Mouse (Mus musculus): ENCODE data around the gene Rps16. TPM values are rescaled to one million over a fixed set of nuclear protein-coding genes. Genes with fewer than 3 reads are reported as not detected.
A peak's percentile ranks its signal among the peaks of the same experiment; 100 is the strongest.

The Rps16 gene
- total and polyA plus RNA-seq, 2 experiments from 2014 or later = 161 to 481 TPM

GRCm38 (mm10) chr7:28362441-28363060 is 12.1 kb downstream of the Rps16 start:
- no peak for TF ChIP-seq CTCF (IDR thresholded peaks at IDR 0.05; ENCODE audit: low read depth)
- TF ChIP-seq EP300 (IDR thresholded peaks at IDR 0.05; ENCODE audit: low read depth) = no peak
- H3K4me1 ChIP-seq (ENCODE audit: control insufficient read depth, insufficient read depth) = peaks cover 5% of the 10 kb centered on the region
- no peak for DNase-seq (ENCODE audit: low spot score)
- H3K9me3 ChIP-seq (replicated peaks; ENCODE audit: control insufficient read depth, low read length) = no peaks in the 10 kb centered on the region
- H3K36me3 ChIP-seq (replicated peaks; ENCODE audit: control insufficient read depth, insufficient read depth, low read length) = peaks cover 78% of the 10 kb centered on the region
- ATAC-seq (ENCODE audit: insufficient read depth, low read depth) = no peak
- H3K27ac ChIP-seq (ENCODE audit: low read depth) = no peak overlapping the region
- H3K4me2 ChIP-seq (ENCODE audit: low read depth, low read length) = no peak overlapping the region
- H3K9ac ChIP-seq (replicated peaks; ENCODE audit: low read depth, low read length) = no peak overlapping the region
- no peak overlapping the region for H3K4me3 ChIP-seq (ENCODE audit: low read depth, low read length)
- no peaks in the 10 kb centered on the region for H3K27me3 ChIP-seq (ENCODE audit: control insufficient read depth, insufficient read depth, low read length)
- WGBS = 43% methylated on average over 16 of the region's 16 CpGs

DNA sequence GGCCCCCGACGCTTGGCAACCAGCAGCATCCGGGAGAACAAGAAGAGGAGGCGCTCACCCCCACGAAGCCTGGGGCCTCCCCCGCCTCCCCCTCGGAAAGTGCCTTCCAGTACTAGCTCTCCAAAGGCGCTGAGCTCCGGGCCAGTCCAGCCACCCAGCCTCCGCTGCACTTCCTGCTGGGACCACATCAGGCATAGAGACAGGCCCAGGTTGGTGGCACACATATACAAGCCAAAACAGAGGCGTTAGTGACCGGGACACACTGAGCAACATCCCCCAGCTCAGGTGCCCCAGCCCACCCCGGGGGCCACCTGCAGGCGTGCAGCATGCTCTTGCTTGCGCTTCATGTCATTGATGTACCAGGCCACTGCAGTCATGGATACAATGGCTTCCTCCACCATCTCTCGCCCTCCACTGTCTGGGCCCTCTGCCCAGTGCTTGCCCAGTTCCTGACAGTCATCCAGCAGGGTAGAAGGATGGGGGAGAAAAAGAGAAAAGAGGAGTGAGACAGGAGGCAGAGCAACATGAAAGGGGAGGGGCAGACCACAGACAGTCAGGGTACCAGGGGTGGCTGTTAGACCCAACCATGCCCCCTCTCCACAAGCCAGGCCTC is 17.3 kb downstream of the Rps16 start:
- no peak overlapping the region for H3K27ac ChIP-seq (ENCODE audit: low read depth)
- no peaks in the 10 kb centered on the region for H3K27me3 ChIP-seq (ENCODE audit: control insufficient read depth, insufficient read depth, low read length)
- WGBS = 86% methylated on average over 16 of the region's 16 CpGs
- H3K36me3 ChIP-seq (replicated peaks; ENCODE audit: control insufficient read depth, insufficient read depth, low read length) = peaks cover 66% of the 10 kb centered on the region
- no peak overlapping the region for H3K4me3 ChIP-seq (ENCODE audit: low read depth, low read length)
- H3K4me2 ChIP-seq (ENCODE audit: low read depth, low read length) = no peak overlapping the region
- DNase-seq (ENCODE audit: low spot score) = no peak
- peaks cover 12% of the 10 kb centered on the region; the same call in 1 of the 2 replicates for H3K4me1 ChIP-seq (ENCODE audit: control insufficient read depth, insufficient read depth)
- 0 out of 2 replicates have a peak overlapping the region, but pooled peaks have one; percentile 8 for H3K9ac ChIP-seq (replicated peaks; ENCODE audit: low read depth, low read length)
- H3K9me3 ChIP-seq (replicated peaks; ENCODE audit: control insufficient read depth, low read length) = no peaks in the 10 kb centered on the region
- no peak for TF ChIP-seq CTCF (IDR thresholded peaks at IDR 0.05; ENCODE audit: low read depth)
- TF ChIP-seq EP300 (IDR thresholded peaks at IDR 0.05; ENCODE audit: low read depth) = no peak
- no peak for ATAC-seq (ENCODE audit: insufficient read depth, low read depth)

DNA sequence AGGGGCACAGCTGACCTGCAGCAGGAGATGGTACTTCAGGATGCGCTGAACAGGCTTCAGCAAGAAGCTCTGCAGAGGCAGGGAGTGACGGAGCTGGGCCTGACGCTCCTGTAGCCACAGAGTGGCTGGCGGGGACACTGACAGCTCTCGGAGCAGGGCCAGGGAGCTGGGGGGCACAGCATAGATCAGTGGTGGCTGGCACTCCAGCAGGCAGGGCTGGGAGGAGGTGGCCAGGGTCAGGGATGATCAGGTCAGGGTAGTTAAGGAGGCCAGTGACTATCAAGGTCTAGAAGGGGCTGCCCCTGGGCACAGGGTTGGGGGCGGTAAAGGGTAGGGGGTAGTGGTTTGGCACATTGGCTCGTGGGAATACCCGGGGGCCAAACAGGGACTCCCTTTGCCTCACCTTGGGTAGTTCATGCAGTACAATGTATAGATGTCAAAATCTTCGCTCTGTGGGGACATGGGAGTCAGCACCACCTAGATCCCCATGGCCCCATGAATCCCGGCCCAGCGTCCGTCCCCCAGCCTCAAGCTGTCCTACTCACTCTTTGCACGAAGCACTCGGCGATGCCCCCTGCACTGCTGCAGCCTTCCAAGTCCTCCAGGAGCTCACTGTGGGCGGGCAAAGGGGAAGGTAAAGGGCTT is 17.9 kb downstream of the Rps16 start:
- H3K27ac ChIP-seq (ENCODE audit: low read depth) = no peak overlapping the region
- TF ChIP-seq EP300 (IDR thresholded peaks at IDR 0.05; ENCODE audit: low read depth) = no peak
- no peak for TF ChIP-seq CTCF (IDR thresholded peaks at IDR 0.05; ENCODE audit: low read depth)
- H3K4me3 ChIP-seq (ENCODE audit: low read depth, low read length) = no peak overlapping the region
- ATAC-seq (ENCODE audit: insufficient read depth, low read depth) (no peak), DNase-seq (ENCODE audit: low spot score) (no peak)
- 0 out of 2 replicates have a peak overlapping the region, but pooled peaks have one; percentile 8 for H3K9ac ChIP-seq (replicated peaks; ENCODE audit: low read depth, low read length)
- peaks cover 12% of the 10 kb centered on the region; the same call in 1 of the 2 replicates for H3K4me1 ChIP-seq (ENCODE audit: control insufficient read depth, insufficient read depth)
- H3K27me3 ChIP-seq (ENCODE audit: control insufficient read depth, insufficient read depth, low read length) = no peaks in the 10 kb centered on the region
- H3K36me3 ChIP-seq (replicated peaks; ENCODE audit: control insufficient read depth, insufficient read depth, low read length) = peaks cover 63% of the 10 kb centered on the region
- no peak overlapping the region for H3K4me2 ChIP-seq (ENCODE audit: low read depth, low read length)
- 90% methylated on average over 16 of the region's 16 CpGs for WGBS
- no peaks in the 10 kb centered on the region for H3K9me3 ChIP-seq (replicated peaks; ENCODE audit: control insufficient read depth, low read length)

- DNase-seq (ENCODE audit: low spot score) (no peak), ATAC-seq (ENCODE audit: insufficient read depth, low read depth) (no peak)
- peaks cover 12% of the 10 kb centered on the region for H3K4me1 ChIP-seq (ENCODE audit: control insufficient read depth, insufficient read depth)
- H3K9ac ChIP-seq (replicated peaks; ENCODE audit: low read depth, low read length) = 0 out of 2 replicates have a peak overlapping the region, but pooled peaks have one; percentile 3
- H3K36me3 ChIP-seq (replicated peaks; ENCODE audit: control insufficient read depth, insufficient read depth, low read length) = peaks cover 49% of the 10 kb centered on the region
- TF ChIP-seq CTCF (IDR thresholded peaks at IDR 0.05; ENCODE audit: low read depth) = no peak
- TF ChIP-seq EP300 (IDR thresholded peaks at IDR 0.05; ENCODE audit: low read depth) = no peak
- peak overlapping the region; percentile 3; the same call in 1 of the 2 replicates for H3K4me3 ChIP-seq (ENCODE audit: low read depth, low read length)
- H3K27me3 ChIP-seq (ENCODE audit: control insufficient read depth, insufficient read depth, low read length) = no peaks in the 10 kb centered on the region
- peak overlapping the region; percentile 85 for H3K4me2 ChIP-seq (ENCODE audit: low read depth, low read length)
- H3K27ac ChIP-seq (ENCODE audit: low read depth) = no peak overlapping the region
- no peaks in the 10 kb centered on the region for H3K9me3 ChIP-seq (replicated peaks; ENCODE audit: control insufficient read depth, low read length)
- 89% methylated on average over 14 of the region's 14 CpGs for WGBS
Measured at GRCm38 (mm10) chr7:28370051-28370450, 19.6 kb downstream of the Rps16 start.

DNA sequence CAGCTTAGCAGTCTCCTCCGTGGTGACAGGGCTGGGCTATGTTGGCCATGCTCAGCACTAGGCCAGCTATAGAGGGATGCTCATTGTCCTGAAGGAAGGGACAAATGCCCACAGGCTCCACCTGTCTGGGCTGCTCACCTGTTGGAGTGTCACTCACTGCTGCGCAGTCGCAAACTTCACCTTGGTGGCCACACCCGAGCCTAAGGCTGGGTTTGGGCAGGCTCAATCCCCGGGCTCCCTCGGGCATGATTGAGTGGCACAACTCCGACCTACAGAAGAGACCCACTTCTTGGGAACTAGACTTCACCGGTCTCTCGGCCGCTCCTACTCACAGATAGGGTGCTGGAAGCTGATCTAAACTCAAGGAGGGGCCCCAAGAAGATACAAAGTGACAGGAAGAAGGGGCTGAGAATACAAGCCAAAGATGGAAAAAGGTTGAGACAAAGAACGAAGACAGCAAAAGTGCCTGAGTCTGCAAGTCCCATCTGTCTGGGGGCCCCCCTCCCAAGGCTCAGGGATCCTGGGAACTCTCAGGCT is 20.6 kb downstream of the Rps16 start:
- DNase-seq (ENCODE audit: low spot score) (no peak), ATAC-seq (ENCODE audit: insufficient read depth, low read depth) (no peak)
- Histone ChIP-seq H3K27me3 (ENCODE audit: control insufficient read depth, insufficient read depth, low read length) (no peaks in the 10 kb centered on the region), H3K9ac (replicated peaks; ENCODE audit: low read depth, low read length) (peak overlapping the region; percentile 93), H3K9me3 (replicated peaks; ENCODE audit: control insufficient read depth, low read length) (no peaks in the 10 kb centered on the region), H3K4me3 (ENCODE audit: low read depth, low read length) (peak overlapping the region; percentile 83), H3K4me2 (ENCODE audit: low read depth, low read length) (peak overlapping the region; percentile 85), H3K27ac (ENCODE audit: low read depth) (peak overlapping the region; percentile 83), H3K4me1 (ENCODE audit: control insufficient read depth, insufficient read depth) (peaks cover 18% of the 10 kb centered on the region), H3K36me3 (replicated peaks; ENCODE audit: control insufficient read depth, insufficient read depth, low read length) (peaks cover 40% of the 10 kb centered on the region)
- 6% methylated on average over 11 of the region's 11 CpGs for WGBS
- no peak for TF ChIP-seq CTCF (IDR thresholded peaks at IDR 0.05; ENCODE audit: low read depth)
- TF ChIP-seq EP300 (IDR thresholded peaks at IDR 0.05; ENCODE audit: low read depth) = no peak
